Mouse (Mus musculus): Measurements from ENCODE around the gene Il4ra.

DNA sequence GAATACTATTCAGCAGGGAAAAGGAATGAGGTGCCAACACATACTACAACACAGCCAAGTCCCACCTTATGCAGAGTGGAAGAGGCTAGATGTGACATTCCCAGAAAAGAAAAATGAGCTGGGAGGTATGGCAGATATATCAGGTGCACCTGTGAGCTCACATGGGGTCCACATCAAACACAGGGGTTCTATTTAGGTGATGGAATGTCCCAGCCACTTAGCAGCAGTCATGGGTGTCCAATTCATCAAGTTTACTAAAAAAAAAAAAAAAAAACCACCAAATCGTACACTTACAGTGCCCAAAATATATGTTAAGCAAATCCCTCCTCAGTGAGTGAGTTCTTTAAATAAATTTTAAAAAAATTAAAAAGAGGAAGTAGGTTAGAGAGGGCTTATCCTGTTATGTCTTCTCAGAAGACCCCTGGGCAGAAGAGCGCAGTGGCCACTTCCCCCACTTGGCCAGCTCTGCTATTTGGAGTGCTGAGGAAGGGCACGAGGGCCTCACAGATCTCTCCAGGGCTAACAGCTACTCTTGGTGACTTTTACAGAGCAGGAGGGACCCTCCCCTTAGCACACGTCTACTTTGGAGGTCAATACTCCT, 47.6 kb downstream of the Il4ra start:
- no peak for TF ChIP-seq UBTF (IDR thresholded peaks at IDR 0.05; ENCODE audit: low read depth, low read length)
- no peak for TF ChIP-seq POLR2A (IDR thresholded peaks at IDR 0.05; ENCODE audit: low read depth, low read length)
- no peak for TF ChIP-seq TCF12 (IDR thresholded peaks at IDR 0.05; ENCODE audit: low read depth, low read length)
- no peak for TF ChIP-seq HCFC1 (IDR thresholded peaks at IDR 0.05; ENCODE audit: low read depth, low read length)
- no peak for TF ChIP-seq CTCF (conservative IDR thresholded peaks at IDR 0.05 in 1 of 2, IDR thresholded peaks at IDR 0.05 in 1 of 2; ENCODE audit: low read depth in 2 of 2, low read length in 2 of 2)
- TF ChIP-seq IRF4 (IDR thresholded peaks at IDR 0.05; ENCODE audit: low read depth, low read length) = peak; percentile 47; the same call in 1 of the 2 replicates
- TF ChIP-seq MAZ (IDR thresholded peaks at IDR 0.05; ENCODE audit: low read depth, low read length) = no peak
- TF ChIP-seq TBP (conservative IDR thresholded peaks at IDR 0.05; ENCODE audit: low read depth, low read length) = no peak
- TF ChIP-seq ZKSCAN1 (IDR thresholded peaks at IDR 0.05; ENCODE audit: borderline replicate concordance, low read depth, low read length) = no peak
- TF ChIP-seq MXI1 (IDR thresholded peaks at IDR 0.05; ENCODE audit: low read depth, low read length) = no peak
- TF ChIP-seq RCOR1 (conservative IDR thresholded peaks at IDR 0.05; ENCODE audit: low read depth, low read length) = no peak
- no peak for TF ChIP-seq NELFE (IDR thresholded peaks at IDR 0.05; ENCODE audit: low read depth, low read length)
